Mouse (Mus musculus): ENCODE measurements around the gene Utp4. TPM values are rescaled to one million over a fixed set of nuclear protein-coding genes. Genes with fewer than 3 reads are reported as not detected.
"Not testable (repeated sequence)": the region's sequence is repeated elsewhere in the genome, so short reads cannot be mapped to it uniquely, and the experiment has no call there.

Utp4 gene
- total RNA-seq (2015) (10.0 and 13.9 TPM in 2 replicates), total RNA-seq (2017) (9.4 and 11.5 TPM in 2 replicates)

GRCm38 (mm10) chr8:106893481-106894156 lies at the start of gene Utp4:
TSS of gene Utp4 (plus strand) at chr8:106893636.
- peak; percentile 96 for ATAC-seq (ENCODE audit: poor library complexity, severe bottlenecking)

GRCm38 (mm10) chr8:106850034-106850433 lies 43.4 kb upstream of the Utp4 start:
- no peak for ATAC-seq (ENCODE audit: poor library complexity, severe bottlenecking)

GRCm38 (mm10) chr8:106854534-106855241 lies 38.7 kb upstream of the Utp4 start:
- ATAC-seq (ENCODE audit: poor library complexity, severe bottlenecking): peak; percentile 43; the same call in 1 of the 2 replicates

- peak; percentile 24 for ATAC-seq (ENCODE audit: poor library complexity, severe bottlenecking)
Observed at GRCm38 (mm10) chr8:106855242-106855562, 38.2 kb upstream of the Utp4 start.

- no peak for ATAC-seq (ENCODE audit: poor library complexity, severe bottlenecking)
Observed at GRCm38 (mm10) chr8:106862845-106863244, 30.6 kb upstream of the Utp4 start.

GRCm38 (mm10) chr8:106865354-106865753 lies 28.1 kb upstream of the Utp4 start:
- no peak for ATAC-seq (ENCODE audit: poor library complexity, severe bottlenecking)

GRCm38 (mm10) chr8:106870051-106870450 lies 23.4 kb upstream of the Utp4 start, which contains the start of gene Has3:
TSS of gene Has3 (plus strand) at chr8:106870242.
- ATAC-seq (ENCODE audit: poor library complexity, severe bottlenecking): no peak

GRCm38 (mm10) chr8:106870537-106871327 lies 22.7 kb upstream of the Utp4 start:
- peak; percentile 35 for ATAC-seq (ENCODE audit: poor library complexity, severe bottlenecking)

- no peak for ATAC-seq (ENCODE audit: poor library complexity, severe bottlenecking)
Observed at GRCm38 (mm10) chr8:106871328-106871926, 22.0 kb upstream of the Utp4 start.

- ATAC-seq (ENCODE audit: poor library complexity, severe bottlenecking): peak; percentile 46
Observed at GRCm38 (mm10) chr8:106871931-106872371, 21.5 kb upstream of the Utp4 start.

GRCm38 (mm10) chr8:106872454-106873034 lies 20.9 kb upstream of the Utp4 start:
- ATAC-seq (ENCODE audit: poor library complexity, severe bottlenecking): no peak

- ATAC-seq (ENCODE audit: poor library complexity, severe bottlenecking): no peak
Observed at GRCm38 (mm10) chr8:106880121-106880707, 13.2 kb upstream of the Utp4 start.

- ATAC-seq (ENCODE audit: poor library complexity, severe bottlenecking): not testable (repeated sequence)
Observed at GRCm38 (mm10) chr8:106884094-106884493, 9.3 kb upstream of the Utp4 start.

- not testable (repeated sequence) for ATAC-seq (ENCODE audit: poor library complexity, severe bottlenecking)
Observed at GRCm38 (mm10) chr8:106884826-106885400, 8.5 kb upstream of the Utp4 start.

GRCm38 (mm10) chr8:106887336-106888189 lies 5.9 kb upstream of the Utp4 start:
- peak; percentile 93 for ATAC-seq (ENCODE audit: poor library complexity, severe bottlenecking)

- no peak for ATAC-seq (ENCODE audit: poor library complexity, severe bottlenecking)
Observed at GRCm38 (mm10) chr8:106888803-106889202, 4.6 kb upstream of the Utp4 start.

GRCm38 (mm10) chr8:106892210-106892805 lies 1.1 kb upstream of the Utp4 start:
- 0 out of 2 replicates have a peak, but pooled peaks have one; percentile 18 for ATAC-seq (ENCODE audit: poor library complexity, severe bottlenecking)

GRCm38 (mm10) chr8:106892806-106893451 lies 507 bp upstream of the Utp4 start:
- peak; percentile 29; the same call in 1 of the 2 replicates for ATAC-seq (ENCODE audit: poor library complexity, severe bottlenecking)

Data from megakaryocyte, adult 5-6 weeks (primary cell).